Mouse (Mus musculus): ENCODE measurements around the gene Tmem260. TPM values are rescaled to one million over a fixed set of nuclear protein-coding genes. Genes with fewer than 3 reads are reported as not detected.

Gene Tmem260
- total and polyA plus RNA-seq, 3 experiments: 5.1 to 9.0 (median 8.4) TPM

DNA sequence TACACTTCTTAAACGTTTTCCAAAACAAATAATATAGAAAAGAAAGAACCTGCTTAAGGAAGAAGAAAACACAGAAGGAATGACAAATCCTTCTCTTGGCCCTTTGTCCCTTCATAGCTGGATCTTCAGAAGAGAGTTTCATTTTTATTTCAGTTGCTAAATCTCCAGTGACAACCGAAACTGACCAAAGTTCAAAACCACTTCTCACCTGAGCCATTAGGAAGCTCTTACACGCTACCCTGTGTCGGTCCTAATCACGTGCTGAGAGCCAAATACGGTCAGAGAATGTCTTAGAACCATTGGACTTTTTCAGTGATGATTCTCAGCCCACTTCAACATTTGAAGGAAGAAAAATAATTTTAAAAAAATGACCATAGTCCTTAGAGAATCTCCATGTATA lies 36.8 kb downstream of the Tmem260 start:
- Histone ChIP-seq H3K4me1 (ENCODE audit: control insufficient read depth, insufficient read depth, low read length) (no peaks in the 10 kb centered on the region), H3K79me2 (replicated peaks; ENCODE audit: control insufficient read depth, insufficient read depth, low read length) (no peaks in the 10 kb centered on the region), H3K9ac (ENCODE audit: low read depth, low read length) (no peak overlapping the region), H3K27ac (no peak overlapping the region), H3K36me3 (ENCODE audit: control insufficient read depth, insufficient read depth, low read length) (no peaks in the 10 kb centered on the region), H3K4me3 (no peak overlapping the region), H3K27me3 (ENCODE audit: control insufficient read depth, insufficient read depth, low read length) (no peaks in the 10 kb centered on the region)
- no peak for DNase-seq
- intact Hi-C loops (cut with DNase I): no loop called here
- 86% methylated on average over 6 of the region's 6 CpGs for WGBS
- TF ChIP-seq POLR2A (IDR thresholded peaks at IDR 0.05; ENCODE audit: insufficient read depth, low read depth, low read length) (no peak), EP300 (IDR thresholded peaks at IDR 0.05; ENCODE audit: insufficient read depth, low read depth, low read length) (no peak), CTCF (IDR thresholded peaks at IDR 0.05) (no peak)

GRCm38 (mm10) chr14:48493896-48494295 lies 48.0 kb downstream of the Tmem260 start:
- H3K4me1 ChIP-seq (ENCODE audit: control insufficient read depth, insufficient read depth, low read length): no peaks in the 10 kb centered on the region
- H3K9ac ChIP-seq (ENCODE audit: low read depth, low read length): no peak overlapping the region
- no peaks in the 10 kb centered on the region for H3K79me2 ChIP-seq (replicated peaks; ENCODE audit: control insufficient read depth, insufficient read depth, low read length)
- peak in 1 of 2 experiments; percentile 40 for DNase-seq
- no peak overlapping the region for H3K4me3 ChIP-seq
- no peaks in the 10 kb centered on the region for H3K27me3 ChIP-seq (ENCODE audit: control insufficient read depth, insufficient read depth, low read length)
- H3K27ac ChIP-seq: no peak overlapping the region
- H3K36me3 ChIP-seq (ENCODE audit: control insufficient read depth, insufficient read depth, low read length): no peaks in the 10 kb centered on the region
- intact Hi-C loops (cut with DNase I): loop anchor here (1.0 kb wide), 1 partner anchor 124 kb away; no protein-coding TSS in a partner anchor
- 26% methylated on average over 4 of the region's 4 CpGs for WGBS
- TF ChIP-seq EP300 (IDR thresholded peaks at IDR 0.05; ENCODE audit: insufficient read depth, low read depth, low read length) (no peak), CTCF (IDR thresholded peaks at IDR 0.05) (peak; percentile 79)

GRCm38 (mm10) chr14:48502573-48502972 lies 56.6 kb downstream of the Tmem260 start:
- 94% methylated on average over 7 of the region's 7 CpGs for WGBS
- H3K36me3 ChIP-seq (ENCODE audit: control insufficient read depth, insufficient read depth, low read length): no peaks in the 10 kb centered on the region
- no peaks in the 10 kb centered on the region for H3K4me1 ChIP-seq (ENCODE audit: control insufficient read depth, insufficient read depth, low read length)
- H3K79me2 ChIP-seq (replicated peaks; ENCODE audit: control insufficient read depth, insufficient read depth, low read length): no peaks in the 10 kb centered on the region
- DNase-seq: no peak
- no peak overlapping the region for H3K27ac ChIP-seq
- no peaks in the 10 kb centered on the region for H3K27me3 ChIP-seq (ENCODE audit: control insufficient read depth, insufficient read depth, low read length)
- H3K4me3 ChIP-seq: no peak overlapping the region
- no peak for TF ChIP-seq EP300 (IDR thresholded peaks at IDR 0.05; ENCODE audit: insufficient read depth, low read depth, low read length)
- no peak for TF ChIP-seq POLR2A (IDR thresholded peaks at IDR 0.05; ENCODE audit: insufficient read depth, low read depth, low read length)
- TF ChIP-seq CTCF (IDR thresholded peaks at IDR 0.05): no peak
- intact Hi-C loops (cut with DNase I): no loop called here
- H3K9ac ChIP-seq (ENCODE audit: low read depth, low read length): no peak overlapping the region

DNA sequence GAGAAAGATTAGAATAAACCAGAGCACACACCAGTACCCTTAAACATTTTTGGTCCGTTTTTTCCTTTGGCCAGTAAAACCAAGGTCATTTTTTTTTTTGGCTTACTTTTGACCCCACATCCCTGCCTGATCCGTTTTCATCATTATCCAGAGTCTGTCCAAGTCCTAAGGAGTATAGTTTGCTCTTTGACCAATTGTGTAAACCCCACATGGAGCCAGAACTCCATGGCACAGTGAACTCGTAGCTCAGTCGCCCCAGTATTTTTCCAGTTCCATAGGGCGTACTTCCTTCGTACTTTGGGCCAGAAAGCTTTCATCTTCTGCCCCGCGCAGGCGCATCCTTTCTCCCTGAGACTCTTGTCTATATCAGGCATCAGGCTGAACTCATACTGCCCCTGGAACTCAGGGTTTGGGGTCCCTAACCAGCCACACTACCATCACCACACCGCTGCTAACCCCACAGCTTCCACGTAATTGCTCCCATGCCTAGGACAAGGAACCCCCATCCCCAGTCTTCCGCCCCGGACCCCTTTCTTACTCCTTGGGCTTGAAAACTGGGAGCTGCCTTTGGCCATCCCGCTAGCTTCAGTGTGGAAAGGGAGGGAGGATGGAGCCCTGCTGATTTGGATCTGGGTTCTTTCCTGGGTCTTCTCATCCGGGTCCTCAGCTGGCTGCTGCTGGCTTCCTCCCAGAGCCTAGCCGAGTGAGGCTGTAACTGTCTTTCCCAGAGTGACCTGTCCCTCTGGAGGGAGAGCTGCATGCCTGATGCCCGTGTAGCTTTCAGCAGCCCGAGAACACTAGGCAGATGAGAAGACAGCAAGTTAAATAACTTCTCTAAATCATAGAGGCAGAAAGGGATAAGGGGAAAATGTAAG lies 58.0 kb downstream of the Tmem260 start:
- intact Hi-C loops (cut with DNase I): no loop called here
- WGBS: 64% methylated on average over 18 of the region's 18 CpGs
- no peak overlapping the region for H3K4me3 ChIP-seq
- H3K9ac ChIP-seq (ENCODE audit: low read depth, low read length): no peak overlapping the region
- no peaks in the 10 kb centered on the region for H3K4me1 ChIP-seq (ENCODE audit: control insufficient read depth, insufficient read depth, low read length)
- no peaks in the 10 kb centered on the region for H3K79me2 ChIP-seq (replicated peaks; ENCODE audit: control insufficient read depth, insufficient read depth, low read length)
- no peaks in the 10 kb centered on the region for H3K36me3 ChIP-seq (ENCODE audit: control insufficient read depth, insufficient read depth, low read length)
- TF ChIP-seq EP300 (IDR thresholded peaks at IDR 0.05; ENCODE audit: insufficient read depth, low read depth, low read length) (no peak), CTCF (IDR thresholded peaks at IDR 0.05) (no peak), POLR2A (IDR thresholded peaks at IDR 0.05; ENCODE audit: insufficient read depth, low read depth, low read length) (no peak)
- no peaks in the 10 kb centered on the region for H3K27me3 ChIP-seq (ENCODE audit: control insufficient read depth, insufficient read depth, low read length)
- no peak overlapping the region for H3K27ac ChIP-seq
- no peak for DNase-seq

- TF ChIP-seq POLR2A (IDR thresholded peaks at IDR 0.05; ENCODE audit: insufficient read depth, low read depth, low read length) (no peak), CTCF (IDR thresholded peaks at IDR 0.05) (no peak), EP300 (IDR thresholded peaks at IDR 0.05; ENCODE audit: insufficient read depth, low read depth, low read length) (no peak)
- Histone ChIP-seq H3K4me1 (ENCODE audit: control insufficient read depth, insufficient read depth, low read length) (no peaks in the 10 kb centered on the region), H3K4me3 (no peak overlapping the region), H3K27me3 (ENCODE audit: control insufficient read depth, insufficient read depth, low read length) (no peaks in the 10 kb centered on the region), H3K9ac (ENCODE audit: low read depth, low read length) (no peak overlapping the region), H3K36me3 (ENCODE audit: control insufficient read depth, insufficient read depth, low read length) (no peaks in the 10 kb centered on the region), H3K27ac (no peak overlapping the region), H3K79me2 (replicated peaks; ENCODE audit: control insufficient read depth, insufficient read depth, low read length) (no peaks in the 10 kb centered on the region)
- DNase-seq: no peak
- intact Hi-C loops (cut with DNase I): no loop called here
- 81% methylated on average over 9 of the region's 9 CpGs for WGBS
Observed at GRCm38 (mm10) chr14:48504566-48504950, 58.6 kb downstream of the Tmem260 start.

- no peak for DNase-seq
- no peaks in the 10 kb centered on the region for H3K79me2 ChIP-seq (replicated peaks; ENCODE audit: control insufficient read depth, insufficient read depth, low read length)
- no peaks in the 10 kb centered on the region for H3K4me1 ChIP-seq (ENCODE audit: control insufficient read depth, insufficient read depth, low read length)
- WGBS: 97% methylated on average over 12 of the region's 12 CpGs
- intact Hi-C loops (cut with DNase I): no loop called here
- no peak overlapping the region for H3K27ac ChIP-seq
- H3K9ac ChIP-seq (ENCODE audit: low read depth, low read length): no peak overlapping the region
- H3K27me3 ChIP-seq (ENCODE audit: control insufficient read depth, insufficient read depth, low read length): no peaks in the 10 kb centered on the region
- H3K36me3 ChIP-seq (ENCODE audit: control insufficient read depth, insufficient read depth, low read length): no peaks in the 10 kb centered on the region; the same call in 1 of the 2 replicates
- H3K4me3 ChIP-seq: no peak overlapping the region
- no peak for TF ChIP-seq EP300 (IDR thresholded peaks at IDR 0.05; ENCODE audit: insufficient read depth, low read depth, low read length)
- no peak for TF ChIP-seq CTCF (IDR thresholded peaks at IDR 0.05)
- TF ChIP-seq POLR2A (IDR thresholded peaks at IDR 0.05; ENCODE audit: insufficient read depth, low read depth, low read length): no peak
Observed at GRCm38 (mm10) chr14:48505606-48506005, 59.7 kb downstream of the Tmem260 start.
